8 mouse cellular contexts compared by ENCODE assay signal in genomic region chr10:82241401-82241788, GRCm38 (mm10). TPM values are rescaled to one million over a fixed set of nuclear protein-coding genes. Genes with fewer than 3 reads are reported as not detected.
DNase-seq lines count a peak whose midpoint lies in the region; ATAC-seq and TF ChIP-seq lines count a peak whose summit lies in the region.

No protein-coding gene starts in this region.

- no peaks in the 10 kb centered on the region for H3K27me3 ChIP-seq in heart, postnatal 0 days (ENCODE audit: control insufficient read depth, insufficient read depth, low read length)
- no peaks in the 10 kb centered on the region for H3K27me3 ChIP-seq in hindbrain, embryonic 14.5 days (ENCODE audit: control insufficient read depth, insufficient read depth, low read length)
- no peaks in the 10 kb centered on the region for H3K27me3 ChIP-seq in midbrain, embryonic 13.5 days

- DNase-seq in heart, postnatal 0 days (ENCODE audit: low spot score), result no peak
- no peak for DNase-seq in heart, adult 11 months
- no peak for DNase-seq in hindbrain, embryonic 14.5 days (ENCODE audit: low spot score)
- DNase-seq in layer of hippocampus, postnatal 36 days, result no peak
- no peak for DNase-seq in urinary bladder, adult 2 months (ENCODE audit: low spot score)
- DNase-seq in spleen, postnatal 14 days (ENCODE audit: low spot score in 2 of 2), result no peak

- H3K36me3 ChIP-seq in heart, postnatal 0 days (replicated peaks; ENCODE audit: control insufficient read depth, insufficient read depth, low read length), result no peaks in the 10 kb centered on the region
- H3K36me3 ChIP-seq in hindbrain, embryonic 14.5 days (replicated peaks; ENCODE audit: control insufficient read depth, insufficient read depth), result peaks cover 6% of the 10 kb centered on the region
- peaks cover 23% of the 10 kb centered on the region for H3K36me3 ChIP-seq in midbrain, embryonic 13.5 days

- no peaks in the 10 kb centered on the region for H3K9me3 ChIP-seq in heart, postnatal 0 days (replicated peaks; ENCODE audit: control insufficient read depth, low read length)
- peaks cover 22% of the 10 kb centered on the region for H3K9me3 ChIP-seq in hindbrain, embryonic 14.5 days (ENCODE audit: control insufficient read depth, low read length)
- H3K9me3 ChIP-seq in midbrain, embryonic 13.5 days, result peaks cover 16% of the 10 kb centered on the region

- no peak for TF ChIP-seq POLR2A in bone marrow, adult 2 months (IDR thresholded peaks at IDR 0.05; ENCODE audit: borderline replicate concordance, control insufficient read depth, low read depth, low read length)

- peak overlapping the region; percentile 67 for H3K4me2 ChIP-seq in heart, postnatal 0 days (ENCODE audit: low read depth, low read length)
- peak overlapping the region; percentile 67 for H3K4me2 ChIP-seq in hindbrain, embryonic 14.5 days (replicated peaks)
- H3K4me2 ChIP-seq in midbrain, embryonic 13.5 days (replicated peaks), result peak overlapping the region; percentile 72

- H3K4me3 ChIP-seq in heart, postnatal 0 days (ENCODE audit: low read depth, low read length), result peak overlapping the region; percentile 89
- peak overlapping the region; percentile 83 for H3K4me3 ChIP-seq in bone marrow, adult 2 months (replicated peaks; ENCODE audit: control insufficient read depth, low read depth, low read length)
- H3K4me3 ChIP-seq in hindbrain, embryonic 14.5 days (replicated peaks; ENCODE audit: low read length), result peak overlapping the region; percentile 73
- H3K4me3 ChIP-seq in midbrain, embryonic 13.5 days (replicated peaks), result peak overlapping the region; percentile 73

- no peak for TF ChIP-seq CTCF in heart, postnatal 0 days (IDR thresholded peaks at IDR 0.05; ENCODE audit: low read depth)
- no peak for TF ChIP-seq CTCF in bone marrow, adult 2 months (IDR thresholded peaks at IDR 0.05; ENCODE audit: control insufficient read depth, insufficient read depth, low read length)

- no peak for ATAC-seq in heart, postnatal 0 days (ENCODE audit: insufficient read depth, low read depth)
- ATAC-seq in hindbrain, embryonic 14.5 days (ENCODE audit: low FRiP score), result no peak; the same call in 1 of the 2 replicates
- ATAC-seq in midbrain, embryonic 13.5 days, result no peak

- 61% methylated on average over 5 of the region's 5 CpGs for WGBS in heart, postnatal 0 days
- WGBS in bone marrow, adult 2 months, result 74% methylated on average over 5 of the region's 5 CpGs
- WGBS in hindbrain, embryonic 14.5 days, result 72% methylated on average over 5 of the region's 5 CpGs
- WGBS in midbrain, embryonic 13.5 days, result 62% methylated on average over 5 of the region's 5 CpGs

- H3K27ac ChIP-seq in heart, postnatal 0 days (ENCODE audit: low read depth), result peak overlapping the region; percentile 88; the same call in 1 of the 2 replicates
- no peak overlapping the region for H3K27ac ChIP-seq in bone marrow, adult 2 months (ENCODE audit: control insufficient read depth, insufficient read depth, low read depth, low read length, poor library complexity)
- no peak overlapping the region for H3K27ac ChIP-seq in hindbrain, embryonic 14.5 days
- peak overlapping the region; percentile 84 for H3K27ac ChIP-seq in midbrain, embryonic 13.5 days

- no peak for TF ChIP-seq EP300 in heart, postnatal 0 days (IDR thresholded peaks at IDR 0.05; ENCODE audit: low read depth)

- H3K4me1 ChIP-seq in heart, postnatal 0 days (ENCODE audit: control insufficient read depth, insufficient read depth), result peaks cover 4% of the 10 kb centered on the region; the same call in 1 of the 2 replicates
- H3K4me1 ChIP-seq in bone marrow, adult 2 months (ENCODE audit: control insufficient read depth, insufficient read depth, low read length), result no peaks in the 10 kb centered on the region; the same call in 1 of the 2 replicates
- peaks cover 13% of the 10 kb centered on the region for H3K4me1 ChIP-seq in hindbrain, embryonic 14.5 days (replicated peaks; ENCODE audit: control insufficient read depth, insufficient read depth, low read length)
- H3K4me1 ChIP-seq in midbrain, embryonic 13.5 days (replicated peaks), result peaks cover 14% of the 10 kb centered on the region

- peak overlapping the region; percentile 77; the same call in 1 of the 2 replicates for H3K9ac ChIP-seq in heart, postnatal 0 days (replicated peaks; ENCODE audit: low read depth, low read length)
- peak overlapping the region; percentile 86; the same call in 1 of the 2 replicates for H3K9ac ChIP-seq in hindbrain, embryonic 14.5 days
- H3K9ac ChIP-seq in midbrain, embryonic 13.5 days (replicated peaks), result peak overlapping the region; percentile 44; the same call in 1 of the 2 replicates

RNA-seq across cellular contexts. Expression of gene Zfp938, which starts 0.3 kb away (rescaled TPM):
- total RNA-seq in heart, postnatal 0 days (2014; rRNA removed; ENCODE audit: low replicate concordance), result 0.97 and 2.7 TPM in 2 replicates
- 14.8 and 15.2 TPM in 2 replicates for polyA plus RNA-seq in heart, postnatal 0 days (2015; fragmentation: Nextera tagmentation; extraction: Ambion mirVana)
- polyA plus RNA-seq in bone marrow, adult 2 months (2011; ENCODE audit: insufficient read depth, insufficient read length, low replicate concordance, missing spikeins), result 0.63 and 1.9 TPM in 2 replicates
- polyA plus RNA-seq in hindbrain, embryonic 14.5 days (2014; fragmentation: Nextera tagmentation; extraction: Ambion mirVana), result 29.9 and 35.0 TPM in 2 replicates
- 22.4 and 22.8 TPM in 2 replicates for polyA plus RNA-seq in midbrain, embryonic 13.5 days (2015; fragmentation: Nextera tagmentation; extraction: Ambion mirVana)
- 10 to 100 TPM; 22.8 to 23.9 TPM for total RNA-seq in layer of hippocampus, postnatal 36 days (2021)
- polyA plus RNA-seq in urinary bladder, adult 2 months (2012; rRNA removed), result 9.2 and 12.1 TPM in 2 replicates

Comparison
In these comparisons a context has a peak if more than half of its experiments do, and no peak if none do; other contexts are left out.
1. H3K27ac ChIP-seq: peak in heart, postnatal 0 days (single experiment) and midbrain, embryonic 13.5 days (single experiment); none in bone marrow, adult 2 months (single experiment) and hindbrain, embryonic 14.5 days (single experiment).
2. Peak in every context shown above with its lines, with median percentiles within 50 percentile points of each other: H3K4me2 ChIP-seq, H3K4me3 ChIP-seq and H3K9ac ChIP-seq.